Mouse (Mus musculus) mouse embryonic stem cell (cell line): ENCODE data around the gene Adgra1.

Experiments used
- in situ Hi-C, 2 experiments: fragments of 300-500 bp; cut with MboI; formaldehyde crosslinking; loops; 1 replicate in 1 of 2; 3 replicates in 1 of 2; pipeline ENCODE4 v1.14.3; 2019 to 2020; ENCODE audit warnings: low sequenced_read_pairs in 2 of 2, low pct_unique_long_range_greater_than_20kb in 1 of 2, mixed read lengths in 1 of 2; ENCODE audit not compliant: unreplicated experiment in 1 of 2

Adgra1 gene

DNA sequence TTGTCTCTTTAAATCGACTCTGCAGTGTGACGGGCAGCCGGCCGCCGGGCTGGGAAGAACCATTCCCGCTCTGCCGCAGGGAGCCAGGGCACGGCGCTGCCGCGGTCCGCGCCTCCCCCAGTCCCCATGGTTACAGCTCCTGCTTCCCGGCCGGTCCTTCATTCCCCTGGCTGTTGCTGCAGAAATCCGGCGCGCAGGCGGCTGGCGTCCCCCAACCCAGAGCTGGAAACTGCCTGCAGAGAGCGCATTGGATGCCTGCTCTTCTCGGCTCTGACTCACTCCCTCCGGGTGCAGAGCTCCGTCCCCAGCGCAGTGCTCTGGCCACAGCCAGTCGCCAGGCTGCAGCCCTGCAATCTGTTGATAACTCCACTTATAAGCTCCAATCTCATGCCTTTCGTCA, at the start of gene Adgra1:
Gene Adgra1, plus strand, starts transcription at position 139 of the 400 bp plus-strand sequence.
- in situ Hi-C loops: no loop called here

DNA sequence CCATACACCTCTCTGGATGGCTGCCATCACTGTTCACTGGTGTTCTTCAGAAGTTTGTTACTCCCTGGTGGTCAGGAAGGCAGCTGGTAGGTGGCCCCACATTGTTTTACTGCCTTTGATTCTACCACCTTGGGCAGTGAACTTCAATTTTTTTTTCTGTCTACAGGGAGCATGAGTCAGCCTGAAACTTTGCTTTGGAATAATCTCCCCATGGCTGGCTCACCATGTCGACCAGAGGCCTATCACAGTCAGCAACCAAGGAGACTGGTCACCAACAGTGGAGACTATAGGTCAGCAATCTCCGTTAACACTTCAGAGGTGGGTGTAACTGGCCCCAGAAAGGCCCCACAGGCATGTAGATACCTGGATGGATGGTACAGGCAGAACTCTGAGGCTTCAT, 46.6 kb upstream of the Adgra1 start:
- in situ Hi-C loops: no loop called here

DNA sequence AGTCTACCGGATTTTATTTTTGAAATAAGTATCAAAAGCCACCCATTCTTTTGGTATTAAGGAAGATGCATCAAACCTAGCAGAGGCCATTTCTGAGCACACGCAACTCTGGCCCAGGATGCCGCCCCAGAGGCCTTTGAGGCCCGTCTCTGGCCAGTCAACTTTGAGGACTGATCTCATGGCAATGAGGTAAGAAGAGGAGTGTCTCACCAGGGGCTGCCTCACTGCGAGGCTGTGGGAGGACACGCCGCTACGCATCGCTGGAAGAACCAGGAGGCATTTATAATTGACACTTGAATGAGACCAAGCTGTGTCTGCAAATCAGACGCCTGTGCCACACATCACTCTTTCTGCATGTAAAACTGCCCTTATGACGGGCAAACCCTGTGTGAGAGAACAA, 45.0 kb upstream of the Adgra1 start:
- in situ Hi-C loops: no loop called here

DNA sequence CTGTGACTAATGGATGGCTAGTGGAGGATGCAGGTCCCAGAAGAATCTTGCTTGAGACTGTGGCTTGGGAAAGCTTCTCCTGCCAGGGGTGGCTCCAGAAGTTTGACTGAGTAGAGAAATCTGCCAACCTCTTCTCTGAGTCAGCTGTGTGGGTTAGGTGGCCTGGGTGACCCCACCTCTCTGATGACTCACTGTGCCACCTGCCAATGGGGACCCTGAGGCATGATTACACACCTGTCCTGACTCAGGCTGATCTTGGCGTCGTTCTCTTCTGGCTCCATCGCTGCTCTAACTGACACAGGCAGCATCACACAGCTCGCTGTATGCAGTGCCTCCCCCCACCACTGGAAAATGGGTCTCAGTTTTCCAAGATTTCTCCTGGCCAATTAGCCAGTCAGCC, 44.3 kb upstream of the Adgra1 start:
- in situ Hi-C loops: no loop called here

DNA sequence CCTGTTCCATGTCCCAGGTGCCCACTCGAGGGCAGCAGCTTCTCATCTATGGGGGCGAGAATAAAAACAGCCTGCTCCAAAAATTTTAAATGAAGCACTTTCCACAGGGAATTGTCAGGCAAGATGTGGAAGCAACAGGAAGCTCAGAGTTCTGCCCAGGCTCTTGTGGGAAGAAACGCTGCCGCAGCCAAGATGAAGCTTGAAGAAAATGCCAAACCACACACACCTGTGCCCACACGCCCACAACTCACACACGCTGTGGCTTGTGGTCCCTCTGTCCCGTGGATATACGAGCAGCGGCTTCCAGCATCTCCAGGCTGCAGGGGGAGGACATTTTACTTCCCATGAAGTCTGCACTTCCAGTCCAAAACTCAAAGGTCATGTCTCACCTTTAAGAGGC, 42.4 kb upstream of the Adgra1 start:
- in situ Hi-C loops: no loop called here

DNA sequence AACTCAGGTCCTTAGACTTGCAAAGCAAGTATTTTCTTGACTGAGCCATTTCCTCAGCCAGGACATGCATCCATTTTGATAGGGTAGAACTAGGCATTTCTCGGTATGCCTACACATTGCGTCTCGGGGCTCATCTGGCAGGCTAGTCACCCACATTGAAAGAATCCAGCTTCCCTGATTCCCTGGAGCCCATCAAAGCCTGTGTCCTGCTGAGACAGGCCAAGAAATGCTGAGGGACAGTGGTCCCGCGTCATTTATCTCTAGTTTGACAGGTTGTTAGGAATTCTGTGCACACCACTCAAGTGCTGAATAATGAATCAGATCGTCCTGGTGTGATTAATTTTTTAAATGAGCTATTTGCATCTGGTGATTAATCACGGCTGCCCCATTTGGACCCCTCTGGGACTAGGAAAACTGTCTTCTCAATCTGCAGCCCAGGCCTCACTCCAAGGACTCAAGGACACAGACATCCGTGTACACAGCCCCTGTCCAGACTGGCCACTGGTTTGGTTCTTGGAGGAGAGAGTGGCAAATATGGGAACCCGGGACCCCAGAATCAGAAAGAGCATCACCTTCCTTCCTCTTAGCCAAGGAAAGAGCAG, 38.9 kb upstream of the Adgra1 start:
- in situ Hi-C loops: no loop called here

DNA sequence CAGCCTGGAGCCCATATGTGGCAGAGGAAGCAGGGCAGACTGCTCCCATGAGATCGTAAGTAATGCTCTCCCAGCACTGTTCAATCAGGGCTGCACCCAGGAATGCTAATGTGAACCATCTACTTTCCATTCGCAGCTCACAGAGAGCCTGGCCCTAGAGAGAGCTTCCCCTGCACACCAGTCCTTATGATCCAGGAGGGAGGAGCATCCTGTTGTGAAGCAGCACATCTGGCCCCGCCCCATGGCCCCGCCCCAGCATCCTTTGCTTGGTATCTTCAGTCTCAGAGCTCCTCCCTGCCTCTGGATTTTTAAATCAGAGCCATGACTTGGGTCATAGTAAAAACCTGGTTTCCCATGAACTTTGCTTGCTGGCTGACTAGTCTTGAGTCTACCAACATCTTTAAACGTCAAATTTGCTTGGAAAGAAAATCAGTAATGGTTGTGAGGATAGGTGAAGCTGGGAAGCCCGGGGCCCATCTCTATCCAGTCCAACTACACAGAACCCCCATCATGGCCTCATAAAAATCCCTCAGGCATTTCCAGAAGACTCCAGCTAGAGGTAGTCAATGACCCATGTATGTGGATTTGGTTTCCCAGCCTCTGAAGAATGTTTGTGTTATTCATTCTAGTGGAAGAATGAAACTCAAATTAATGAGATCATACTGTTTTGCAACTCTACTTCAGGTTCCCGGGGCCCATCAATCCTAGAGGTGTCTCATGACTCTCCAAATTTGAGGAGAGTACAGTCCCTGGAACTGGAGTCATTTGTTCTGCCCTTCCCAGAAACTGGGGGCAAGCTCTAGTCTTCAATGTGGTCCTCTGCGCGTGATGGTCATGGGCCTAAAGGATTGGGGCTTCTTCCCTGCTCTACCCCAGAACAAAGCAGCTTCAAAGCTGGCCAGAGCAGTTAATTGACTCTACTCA, 36.5 kb upstream of the Adgra1 start:
- in situ Hi-C loops: no loop called here

DNA sequence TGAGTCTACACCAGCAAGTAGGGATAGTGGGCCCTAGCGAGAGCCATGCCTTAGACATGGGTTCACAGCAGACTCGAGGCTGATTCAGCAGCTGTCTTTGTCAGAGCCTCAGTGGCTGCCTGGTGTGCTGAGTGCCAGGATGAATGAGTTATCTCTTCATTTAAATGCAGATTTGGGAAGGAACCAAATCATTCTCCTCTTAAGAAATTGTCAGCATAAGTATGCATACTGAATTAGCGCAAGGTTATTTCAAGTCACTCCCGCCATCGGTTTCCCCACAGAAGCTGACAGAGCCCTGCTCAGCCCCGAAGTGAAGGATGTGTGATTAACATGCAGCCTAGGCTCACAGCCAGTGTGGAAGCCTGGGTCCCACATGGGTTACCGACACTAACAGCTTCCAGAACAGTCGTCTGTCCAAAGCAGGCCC, 27.8 kb upstream of the Adgra1 start:
- in situ Hi-C loops: no loop called here

DNA sequence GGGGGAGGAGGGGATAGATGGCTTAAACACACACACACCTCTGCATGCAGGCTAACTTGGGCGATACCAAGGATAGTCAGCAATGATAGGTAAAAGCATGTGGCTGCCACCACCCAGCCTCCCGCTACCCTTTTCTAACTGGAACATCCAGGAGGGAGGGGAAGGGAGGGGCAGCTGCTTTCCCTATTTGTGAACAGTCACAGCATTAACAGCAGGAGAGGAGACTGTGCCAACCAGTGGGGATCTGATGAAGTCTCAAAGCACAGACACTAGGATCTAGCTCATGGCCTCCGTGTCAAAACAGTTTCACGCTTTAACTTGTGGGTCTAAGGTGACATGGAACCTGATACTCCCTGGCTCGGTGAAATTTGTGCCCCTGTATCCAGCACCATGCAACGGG, 23.9 kb upstream of the Adgra1 start:
- in situ Hi-C loops: no loop called here

DNA sequence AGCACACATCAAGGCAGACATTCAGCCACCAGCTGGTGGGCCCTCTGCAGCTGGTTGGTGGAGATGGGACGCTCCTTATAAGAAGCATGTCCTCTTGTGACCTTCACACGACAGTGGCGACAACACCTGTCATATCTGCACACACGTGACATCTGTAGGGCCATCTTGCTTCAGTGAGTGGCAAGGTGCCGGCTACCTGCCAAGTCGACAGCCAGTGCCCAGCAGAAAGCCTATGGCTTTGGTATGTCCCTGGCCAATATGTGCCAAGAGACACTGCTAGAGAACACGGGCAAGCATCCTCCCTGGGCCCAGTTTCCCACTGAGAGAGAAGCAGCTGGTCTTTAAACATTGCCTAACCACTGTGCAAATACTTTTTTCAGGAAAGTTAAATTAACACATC, 22.3 kb upstream of the Adgra1 start:
- in situ Hi-C loops: no loop called here

DNA sequence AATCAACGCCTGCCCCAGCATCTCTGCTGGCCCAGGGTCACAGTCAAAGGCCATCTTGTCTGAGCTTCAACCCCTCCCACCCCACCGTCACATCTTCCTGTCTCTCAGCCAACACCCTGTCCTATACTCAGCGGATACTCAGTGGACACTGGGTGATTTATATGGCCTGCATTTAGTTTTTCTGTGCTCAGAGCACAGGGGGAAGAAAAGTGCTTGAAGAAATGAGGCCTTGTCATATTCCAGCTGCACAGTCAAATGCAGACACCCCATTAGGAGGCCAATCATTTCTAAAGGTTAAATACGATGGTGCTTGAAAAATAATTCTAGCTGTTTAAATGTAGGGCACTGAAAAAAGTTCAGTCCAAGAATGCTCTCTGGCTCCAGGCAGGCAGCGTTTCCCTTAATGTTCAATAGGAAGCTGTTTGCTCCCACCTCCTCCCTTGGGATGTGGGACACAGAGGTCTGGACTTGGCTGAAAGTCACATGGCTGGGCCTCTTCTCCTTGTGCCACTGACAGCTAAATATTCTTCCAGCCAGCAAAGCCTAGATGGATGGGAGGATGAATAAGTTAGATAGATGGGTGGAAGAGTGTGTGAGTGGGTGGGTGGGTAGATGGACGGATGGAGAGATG, 20.3 kb upstream of the Adgra1 start:
- in situ Hi-C loops: no loop called here

DNA sequence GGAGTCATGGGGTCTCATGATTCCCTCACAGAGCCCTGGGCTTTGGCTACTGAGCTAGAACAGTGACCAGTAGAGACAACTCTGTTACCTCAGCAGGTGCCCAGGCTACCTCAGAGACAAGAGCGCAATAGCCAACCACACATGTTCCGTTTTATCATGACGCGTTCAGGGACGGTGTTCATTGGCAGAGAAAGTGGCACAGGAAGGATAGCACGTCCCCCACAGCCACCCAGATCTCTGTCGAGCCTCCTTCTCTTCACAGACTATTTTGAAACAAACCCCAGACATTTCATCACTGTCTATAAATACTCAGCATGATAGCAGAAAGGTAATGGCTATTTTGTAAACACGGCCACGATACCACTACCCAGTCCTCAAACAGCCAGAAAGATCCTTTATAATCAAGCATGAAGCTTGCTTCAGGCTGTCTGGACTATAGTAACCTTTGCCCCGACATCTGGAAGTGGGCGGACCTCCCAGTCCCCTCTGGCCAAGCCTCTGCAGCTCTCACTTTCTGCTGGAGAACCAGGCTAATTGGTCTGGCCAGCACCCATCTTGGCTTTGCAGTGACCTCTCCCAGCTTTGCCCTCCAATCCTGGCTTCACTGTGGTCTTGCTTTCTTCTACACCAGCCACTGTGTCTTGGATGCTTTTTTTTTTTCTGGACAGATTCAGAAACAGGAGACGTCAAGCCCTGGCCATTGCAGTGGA, 11.5 kb upstream of the Adgra1 start:
- in situ Hi-C loops: no loop called here

DNA sequence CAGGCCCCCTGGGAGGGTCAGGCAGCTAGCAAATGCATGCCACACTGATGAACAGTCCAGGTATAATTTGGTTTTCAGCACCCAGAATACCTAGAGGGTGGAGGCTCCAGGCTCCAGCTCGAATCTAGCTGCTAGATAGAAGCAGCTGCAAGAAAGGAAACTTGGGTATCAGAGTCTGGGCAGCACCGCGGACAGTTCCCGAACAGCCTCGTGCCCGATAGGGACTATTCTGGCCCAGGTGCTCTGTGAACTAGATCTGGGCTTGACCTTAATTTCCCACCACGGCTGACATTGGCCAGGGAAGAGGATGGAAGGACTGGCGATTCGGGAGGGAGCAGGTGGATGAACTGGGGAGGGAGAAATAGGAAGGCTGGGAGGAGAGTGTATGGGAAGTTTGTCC, 6.3 kb upstream of the Adgra1 start:
- in situ Hi-C loops: no loop called here

DNA sequence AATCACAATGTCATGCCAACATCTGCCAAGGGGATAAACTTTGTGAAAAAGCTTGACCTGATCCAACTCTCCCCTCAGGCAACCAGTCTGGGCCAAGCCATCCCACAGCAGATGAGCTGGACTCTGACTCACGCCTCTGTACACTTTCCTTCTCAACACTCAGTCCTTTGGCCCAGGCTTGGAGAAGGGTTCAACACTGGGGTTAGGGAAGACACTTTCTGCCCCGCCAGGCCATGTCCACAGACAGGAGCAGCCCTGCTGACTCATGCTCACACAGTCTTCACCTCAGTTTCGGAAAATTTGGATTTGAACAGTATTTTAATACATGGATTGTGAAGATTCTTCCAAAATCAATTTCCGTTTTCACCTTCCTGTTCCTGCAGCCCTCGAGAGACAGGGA, 442 bp upstream of the Adgra1 start:
- in situ Hi-C loops: no loop called here

DNA sequence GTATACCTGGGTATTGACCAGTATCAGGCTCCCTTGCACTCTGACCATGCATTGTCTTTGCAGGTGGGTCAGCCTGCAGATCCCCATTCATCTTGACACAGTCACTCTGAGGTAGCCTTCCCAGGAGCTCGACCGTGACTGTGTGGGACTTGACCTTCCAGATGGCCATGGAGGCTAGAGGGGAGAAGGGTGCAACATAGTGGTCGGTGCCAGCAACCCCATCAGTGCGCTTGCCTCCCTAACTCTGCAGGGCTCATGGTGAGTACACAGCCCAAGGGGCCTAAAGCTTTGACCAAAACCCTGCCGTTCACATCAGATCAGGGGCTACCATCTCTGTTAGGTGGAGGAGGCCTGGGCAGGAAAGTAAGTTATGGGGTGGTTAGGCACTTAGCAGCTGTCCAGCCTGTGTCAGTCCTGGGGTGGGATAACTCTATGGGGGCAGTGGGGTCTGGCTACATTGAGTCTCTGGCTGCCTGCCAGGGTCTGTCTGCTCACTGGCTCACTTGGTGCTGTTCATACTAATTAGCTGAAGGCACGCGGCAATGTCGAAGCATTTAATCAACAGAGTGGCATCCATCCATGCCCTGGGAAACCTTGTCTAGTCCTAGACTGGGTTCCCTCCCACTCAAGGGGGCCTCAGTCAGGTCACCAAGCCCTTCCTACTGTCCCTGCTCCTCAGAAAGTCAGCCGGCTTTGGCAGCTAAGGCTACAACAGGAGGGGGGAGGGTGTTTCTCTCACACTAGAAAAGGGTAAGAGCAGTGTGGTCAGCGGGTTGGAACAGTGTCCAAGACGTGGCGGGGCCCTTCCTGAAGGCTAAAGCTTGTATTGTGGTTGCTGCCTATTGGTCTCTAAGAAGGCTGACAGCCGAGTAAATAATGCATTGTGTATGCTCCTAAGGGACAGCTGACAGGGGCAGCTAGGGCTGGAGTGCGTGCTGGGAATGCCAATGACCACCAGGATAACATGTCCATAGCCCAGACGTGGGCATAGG, 1.5 kb downstream of the Adgra1 start:
- in situ Hi-C loops: no loop called here

DNA sequence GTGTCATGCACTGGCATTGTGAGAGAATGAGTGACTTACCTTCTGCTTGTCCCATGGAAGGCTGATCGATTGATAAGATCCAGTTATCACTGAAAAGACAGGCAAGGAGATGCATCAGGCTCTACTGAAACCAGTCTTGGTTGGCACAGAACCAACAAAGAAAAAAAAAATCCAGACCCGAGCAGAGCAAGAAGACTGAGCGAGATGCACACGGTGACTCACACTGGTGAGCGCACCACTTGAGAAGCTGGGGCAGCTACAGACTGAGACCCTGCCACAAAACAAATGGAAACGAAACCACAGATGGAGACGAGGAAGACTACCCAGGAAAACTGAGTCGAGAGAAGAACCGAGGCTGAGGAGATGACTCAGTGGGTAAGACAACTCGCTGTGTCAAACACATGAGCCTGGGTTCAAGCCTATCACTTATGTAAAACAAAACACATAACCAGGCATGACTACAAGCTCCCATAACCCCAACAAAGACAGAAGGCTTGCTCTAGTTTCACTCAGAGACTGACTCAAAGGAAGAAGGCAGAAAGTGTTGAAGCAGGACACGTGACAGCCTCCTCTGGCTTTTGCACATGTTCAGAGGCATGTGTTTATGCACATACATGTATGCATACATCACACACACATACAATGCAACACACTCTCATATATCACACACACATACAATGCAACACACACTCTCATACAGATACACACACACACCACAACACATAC, 6.6 kb downstream of the Adgra1 start:
- in situ Hi-C loops: no loop called here

DNA sequence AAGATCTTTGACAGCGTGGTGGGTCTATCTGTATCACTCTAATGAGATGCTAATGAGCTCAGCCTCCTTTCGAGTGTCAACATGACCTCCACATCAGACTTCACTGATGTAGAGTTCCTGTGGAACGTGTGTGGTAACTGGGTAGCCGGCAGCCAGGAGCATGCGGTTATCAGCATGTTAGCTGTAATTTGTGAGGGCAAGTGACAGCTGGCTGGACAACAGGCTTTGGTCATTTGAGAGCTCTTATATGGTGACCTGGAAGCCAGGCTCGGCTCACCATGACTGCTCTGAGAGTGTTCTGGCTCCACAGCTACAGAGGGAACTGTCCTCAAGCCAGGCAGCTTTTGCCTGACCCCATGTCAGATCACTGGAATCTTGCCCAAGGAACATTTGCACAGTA, 8.4 kb downstream of the Adgra1 start:
- in situ Hi-C loops: no loop called here
